Mouse (Mus musculus): ENCODE data around the gene Gm29776. TPM values are rescaled to one million over a fixed set of nuclear protein-coding genes. Genes with fewer than 3 reads are reported as not detected.

Gene Gm29776
- total RNA-seq, 2 experiments from 2014 or later: not detected

GRCm38 (mm10) chr14:54712861-54713260 lies 14.2 kb upstream of the Gm29776 start:
- no peak for DNase-seq
- intact Hi-C loops (cut with DNase I): no loop called here

DNA sequence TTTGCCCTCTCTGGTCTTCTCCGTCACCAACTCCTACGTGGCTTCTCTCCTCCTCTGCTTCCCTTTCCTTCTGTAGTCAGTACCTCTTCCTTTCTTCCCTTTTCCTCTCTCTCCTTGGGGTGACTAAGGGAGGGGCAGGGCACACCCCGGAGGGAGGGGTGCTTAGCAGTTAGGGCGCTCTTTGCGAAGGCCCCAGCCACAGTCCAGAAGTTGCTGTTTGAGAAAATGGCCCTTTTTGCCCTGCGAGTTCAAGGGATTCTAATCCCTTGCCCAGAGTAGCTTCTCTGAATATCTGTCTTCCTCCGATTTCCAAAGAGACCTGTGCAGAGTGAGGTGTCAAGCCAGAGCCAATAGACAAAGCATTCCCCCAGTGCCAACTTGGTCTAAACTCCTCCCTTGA lies 13.4 kb upstream of the Gm29776 start, which contains the start of gene Cebpe:
Gene Cebpe (minus strand): TSS at position 101 of the 400 bp plus-strand sequence.
- intact Hi-C loops (cut with DNase I): no loop called here
- no peak for DNase-seq

- intact Hi-C loops (cut with DNase I): loop anchor here (10.0 kb wide), 1 partner anchor 396 kb away; the partner anchor contains the start of gene Ap1g2
- DNase-seq: no peak
Measured at GRCm38 (mm10) chr14:54709054-54709453, 10.4 kb upstream of the Gm29776 start.

- intact Hi-C loops (cut with DNase I): loop anchor here (10.0 kb wide), 1 partner anchor 398 kb away; the partner anchor contains the start of gene Ap1g2
- no peak for DNase-seq
Measured at GRCm38 (mm10) chr14:54706589-54707320, 8.1 kb upstream of the Gm29776 start.

GRCm38 (mm10) chr14:54705844-54706243 lies 7.2 kb upstream of the Gm29776 start:
- intact Hi-C loops (cut with DNase I): loop anchor here (10.0 kb wide), 1 partner anchor 399 kb away; the partner anchor contains the start of gene Ap1g2
- no peak for DNase-seq

- DNase-seq: no peak
- intact Hi-C loops (cut with DNase I): loop anchor here (10.0 kb wide), 1 partner anchor 402 kb away; the partner anchor contains the start of gene Ap1g2
Measured at GRCm38 (mm10) chr14:54703207-54703606, 4.6 kb upstream of the Gm29776 start.

DNA sequence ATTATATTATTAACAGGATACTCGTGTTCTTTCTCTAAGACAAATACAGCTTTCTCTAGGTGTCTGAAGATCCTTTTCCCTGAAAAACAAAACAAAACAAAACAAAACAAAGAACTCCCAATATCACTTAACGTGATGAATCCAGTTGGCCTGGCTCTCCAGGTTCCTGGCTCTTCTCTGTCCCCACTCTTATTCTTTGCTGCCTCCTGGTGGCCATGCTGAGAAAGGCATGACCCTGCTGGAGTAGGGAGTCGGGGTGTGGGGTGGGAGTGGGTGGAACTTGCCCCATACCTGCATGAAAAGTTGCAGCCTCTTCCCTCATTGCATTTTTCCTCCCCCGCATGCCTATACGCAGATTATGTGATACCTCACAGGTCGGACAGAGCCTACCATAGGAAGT lies 2.7 kb upstream of the Gm29776 start:
- peak; percentile 62 to 70 for DNase-seq
- intact Hi-C loops (cut with DNase I): loop anchor here (2.0 to 10.0 kb wide), 2 partner anchors 50 to 404 kb away; partner anchors contain the start of gene Ap1g2

- DNase-seq: no peak
- intact Hi-C loops (cut with DNase I): no loop called here
Measured at GRCm38 (mm10) chr14:54699586-54699985, 953 bp upstream of the Gm29776 start.

DNA sequence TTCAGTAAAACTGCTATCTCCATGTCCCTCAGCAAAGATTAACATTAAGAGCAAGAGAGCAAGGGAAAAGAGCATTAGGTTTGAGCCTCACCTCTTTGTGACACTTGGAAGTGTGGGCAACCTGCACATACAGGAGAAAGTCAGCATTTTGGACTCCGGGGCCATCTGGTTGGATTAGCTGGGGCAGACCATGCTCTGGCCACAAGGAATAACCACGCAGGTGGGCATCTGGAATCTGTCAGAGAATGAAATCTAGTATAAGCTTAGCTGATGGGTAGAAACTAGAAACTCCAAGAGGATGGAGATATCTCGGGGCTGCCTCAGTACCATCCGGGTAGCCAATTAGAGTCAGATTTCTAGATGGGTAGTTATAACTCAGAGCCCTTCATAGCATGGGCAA lies 1.9 kb downstream of the Gm29776 start:
- intact Hi-C loops (cut with DNase I): no loop called here
- DNase-seq: no peak

DNA sequence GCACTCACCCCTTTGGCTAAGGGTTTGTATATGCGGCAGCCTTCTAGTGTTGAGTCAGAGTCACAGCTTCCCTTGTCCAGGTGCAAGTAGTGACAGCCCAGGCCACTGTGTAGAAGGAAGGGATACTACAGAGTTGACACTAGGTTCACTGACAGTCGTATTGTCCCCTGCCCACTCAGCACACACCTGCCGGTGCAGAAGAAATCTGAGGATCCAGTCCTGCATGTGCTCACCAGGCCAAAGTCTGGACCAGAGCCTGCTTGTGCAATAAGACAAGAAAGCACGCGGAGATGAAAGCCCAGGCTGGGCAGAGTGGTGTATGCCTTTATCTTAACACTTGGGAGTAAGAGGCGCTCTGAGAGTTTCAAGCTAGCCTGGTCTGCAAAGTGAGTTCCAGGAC lies 3.6 kb downstream of the Gm29776 start:
- no peak for DNase-seq
- intact Hi-C loops (cut with DNase I): no loop called here

DNA sequence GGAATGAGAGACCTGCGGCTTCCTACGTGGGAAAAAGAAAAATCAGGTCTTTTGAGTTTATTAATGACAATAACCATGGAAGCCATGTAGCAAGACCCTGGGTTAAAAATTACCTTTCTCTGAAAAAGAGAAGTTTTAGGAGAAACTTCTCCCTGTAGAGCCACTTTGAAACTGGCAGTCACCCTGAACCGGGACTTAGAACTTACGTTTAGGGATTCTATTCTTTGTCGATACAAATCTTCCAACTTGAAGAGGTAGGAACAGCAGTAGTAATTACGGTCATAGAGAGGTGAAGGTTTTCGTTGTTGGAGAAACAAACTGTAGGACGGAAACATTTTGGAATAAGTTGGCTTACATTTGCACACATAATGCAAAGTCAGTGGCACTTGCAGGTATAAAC lies 11.4 kb downstream of the Gm29776 start:
- no peak for DNase-seq
- intact Hi-C loops (cut with DNase I): loop anchor here (5.0 kb wide), 1 partner anchor 35 kb away; no protein-coding TSS in a partner anchor

GRCm38 (mm10) chr14:54686522-54687143 lies 12.0 kb downstream of the Gm29776 start, which contains the start of gene Acin1:
TSS of gene Acin1 (minus strand) at chr14:54686931.
- DNase-seq: peak; percentile 100
- intact Hi-C loops (cut with DNase I): loop anchor here (5.0 kb wide), 1 partner anchor 34 kb away; no protein-coding TSS in a partner anchor

DNA sequence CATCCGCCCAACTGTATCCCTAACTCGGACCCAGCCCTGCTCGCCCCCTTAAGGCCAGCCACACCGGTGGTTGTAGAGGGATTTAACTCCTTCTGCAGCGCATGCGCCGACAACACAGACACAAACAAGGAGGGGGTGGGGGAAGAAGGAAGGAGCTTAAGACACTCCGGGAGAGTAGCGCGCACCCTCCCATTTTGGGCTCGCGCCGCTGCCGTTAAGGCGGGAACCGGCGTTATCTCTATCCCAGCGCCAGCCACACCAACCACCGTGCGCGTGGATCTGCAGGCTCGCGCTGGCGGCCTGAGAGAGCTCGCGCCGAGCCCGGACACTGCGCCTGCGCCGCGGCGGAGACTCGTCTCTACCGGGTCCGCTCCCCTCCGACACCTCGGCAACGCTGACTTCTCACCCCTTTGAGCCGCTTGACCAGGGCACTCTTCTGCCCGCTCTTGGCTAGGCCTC lies 12.5 kb downstream of the Gm29776 start, which contains the start of gene 1700123O20Rik:
Gene 1700123O20Rik (plus strand): TSS at position 154 of the 459 bp plus-strand sequence.
- DNase-seq: no peak
- intact Hi-C loops (cut with DNase I): loop anchor here (5.0 kb wide), 1 partner anchor 34 kb away; no protein-coding TSS in a partner anchor

DNA sequence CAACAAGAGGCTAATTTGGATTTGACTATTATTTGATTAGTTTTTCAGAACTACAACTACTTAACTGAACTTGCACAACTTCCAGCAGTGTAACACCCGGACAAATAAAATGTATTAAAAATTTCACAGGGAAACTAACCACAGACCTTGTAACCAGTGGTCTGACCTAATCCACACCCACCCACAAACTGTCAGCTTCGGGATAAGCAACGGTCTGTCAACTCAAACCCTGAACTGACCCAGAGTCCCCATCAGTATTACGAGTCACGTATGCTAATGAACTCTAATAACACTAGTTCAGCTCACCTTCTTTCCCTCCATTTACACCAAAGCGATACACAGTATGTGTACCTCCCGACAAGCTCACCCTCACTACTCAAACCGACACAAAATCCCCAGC lies 13.2 kb downstream of the Gm29776 start:
- intact Hi-C loops (cut with DNase I): loop anchor here (5.0 kb wide), 1 partner anchor 33 kb away; no protein-coding TSS in a partner anchor
- DNase-seq: no peak

GRCm38 (mm10) chr14:54682396-54682795 lies 16.2 kb downstream of the Gm29776 start:
- intact Hi-C loops (cut with DNase I): no loop called here
- no peak for DNase-seq

- no peak for DNase-seq
- intact Hi-C loops (cut with DNase I): no loop called here
Measured at GRCm38 (mm10) chr14:54678657-54679304, 19.9 kb downstream of the Gm29776 start.

DNA sequence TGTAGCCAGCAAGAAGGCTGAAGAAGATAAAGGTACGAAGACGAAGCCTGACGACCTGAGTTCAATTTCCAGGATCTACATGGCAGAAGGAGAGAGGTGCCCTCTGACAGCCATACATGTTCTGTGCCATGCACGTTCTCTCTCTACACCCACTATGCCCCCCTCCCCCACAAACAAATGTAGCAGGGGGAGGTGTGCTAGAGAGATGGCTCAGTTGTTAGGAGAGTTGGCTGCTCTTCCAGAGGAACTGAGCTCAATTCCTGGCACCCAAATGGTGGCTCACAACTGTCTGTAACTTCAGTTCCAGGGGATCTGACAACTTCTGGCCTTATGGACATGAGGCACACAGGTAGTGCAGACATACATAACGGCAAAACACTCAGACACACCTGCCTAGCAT lies 22.3 kb downstream of the Gm29776 start:
- intact Hi-C loops (cut with DNase I): no loop called here
- DNase-seq: no peak

DNA sequence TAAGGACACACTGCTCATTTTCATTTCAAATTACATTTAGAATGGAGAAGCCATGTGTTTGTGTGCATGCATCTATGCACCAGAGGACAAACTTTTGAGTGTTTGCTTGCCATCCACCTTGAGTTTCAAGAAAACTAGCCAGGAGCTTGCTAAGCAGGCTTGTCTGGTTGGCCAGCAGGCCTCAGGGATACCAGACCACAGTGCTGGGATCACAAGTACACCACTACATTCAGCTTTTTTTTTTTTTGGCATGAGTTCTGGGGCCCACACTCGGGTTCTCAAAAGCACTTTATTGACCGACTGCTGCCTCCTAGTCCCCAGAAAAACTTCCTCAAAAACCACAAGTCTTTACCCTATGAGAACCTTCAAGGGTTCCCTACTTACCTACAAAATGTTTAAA lies 24.3 kb downstream of the Gm29776 start:
- intact Hi-C loops (cut with DNase I): no loop called here
- no peak for DNase-seq

- intact Hi-C loops (cut with DNase I): no loop called here
Measured at GRCm38 (mm10) chr14:54669381-54669780, 29.3 kb downstream of the Gm29776 start.

GRCm38 (mm10) chr14:54664477-54665222 lies 34.0 kb downstream of the Gm29776 start:
- intact Hi-C loops (cut with DNase I): no loop called here

More at GRCm38 (mm10) chr14:54669381-54669780, 29.3 kb downstream of the Gm29776 start:
- peak; percentile 29 to 36 for DNase-seq

More at GRCm38 (mm10) chr14:54664477-54665222, 34.0 kb downstream of the Gm29776 start:
- no peak for DNase-seq

All from gastrocnemius, postnatal 36 days (tissue).